Mouse (Mus musculus) small intestine, adult 2 months (tissue): Measurements from ENCODE around the gene Tril. TPM values are rescaled to one million over a fixed set of nuclear protein-coding genes. Genes with fewer than 3 reads are reported as not detected.
A peak's percentile ranks its signal among the peaks of the same experiment; 100 is the strongest.

Experiments used
- H3K27ac ChIP-seq: fragments of 200-500 bp; 2 replicates; pipeline ENCODE4 v1.5.1; 2012; ENCODE audit warnings: low read depth, low read length, control low read depth, inconsistent platforms; ENCODE audit not compliant: insufficient read depth
- H3K27me3 ChIP-seq: fragments of 200-500 bp; 2 replicates; pipeline ENCODE4 v1.6.1; 2012; ENCODE audit warnings: mild to moderate bottlenecking, moderate library complexity, low read length, inconsistent platforms; ENCODE audit not compliant: control insufficient read depth, insufficient read depth
- H3K36me3 ChIP-seq: fragments of 200-500 bp; 2 replicates; pipeline ENCODE4 v1.6.1; 2012; ENCODE audit warnings: mild to moderate bottlenecking, low read length, control low read depth, inconsistent platforms; ENCODE audit not compliant: control insufficient read depth, insufficient read depth
- H3K4me1 ChIP-seq: fragments of 200-500 bp; 2 replicates; pipeline ENCODE4 v1.6.1; 2012; ENCODE audit warnings: low read length, inconsistent platforms, mixed read lengths; ENCODE audit not compliant: control insufficient read depth, insufficient read depth, insufficient read length
- H3K4me3 ChIP-seq: fragments of 200-500 bp; 2 replicates; pipeline ENCODE4 v1.5.1; 2012; ENCODE audit warnings: low read depth, mild to moderate bottlenecking, control low read depth, inconsistent platforms, low read length, moderate library complexity
- CTCF ChIP-seq: fragments of 200-500 bp; IDR thresholded peaks from 2 replicates; pipeline ENCODE4 v1.5.1; 2012; ENCODE audit warnings: low read depth, mild to moderate bottlenecking, control low read depth, inconsistent platforms, low read length, moderate library complexity, mixed read lengths; ENCODE audit not compliant: insufficient replicate concordance, insufficient read length; ENCODE audit errors: extremely low read depth
- POLR2A ChIP-seq: fragments of 200-500 bp; IDR thresholded peaks from 2 replicates; pipeline ENCODE4 v1.6.1; 2012; ENCODE audit warnings: low read depth, mild to moderate bottlenecking, control low read depth, inconsistent platforms, low read length, moderate library complexity
- WGBS: fragments of 180-500 bp; shearing (Covaris S2); methylation state at CpG from one replicate; pipeline ENCODE4 v1.1.7; 2018; 5-methylcytosine and 5-hydroxymethylcytosine counted together
- polyA plus RNA-seq: library from polyadenylated mRNA; depleted of rRNA; stranded (reverse); fragments of >200 nt; gene quantifications from 2 replicates; pipeline ENCODE4 v1.2.3, GENCODE M21; 2012

The Tril gene
- polyA plus RNA-seq, 1 experiment: 8.2 TPM

DNA sequence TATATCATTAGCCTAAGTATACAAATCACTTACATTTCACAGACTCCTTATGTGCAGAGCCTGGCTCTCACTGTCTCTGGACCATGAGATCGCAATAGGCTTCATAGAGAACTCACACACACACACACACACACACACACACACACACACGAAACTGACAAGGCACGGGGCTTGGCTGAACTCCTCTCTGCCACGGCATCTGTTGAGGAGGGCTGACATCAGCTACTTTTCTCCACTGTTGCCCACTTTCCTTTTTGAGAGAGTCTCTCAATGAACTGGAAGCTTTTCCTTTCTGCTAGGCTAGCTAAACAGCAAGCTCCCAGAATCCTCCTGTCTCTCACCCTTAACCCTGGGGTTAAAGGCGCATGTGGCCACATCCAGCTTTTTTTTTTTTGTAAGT is 14.6 kb downstream of the Tril start:
- H3K4me1 ChIP-seq: peaks cover 2% of the 10 kb centered on the region
- H3K4me3 ChIP-seq: no peak overlapping the region
- TF ChIP-seq POLR2A (no peak), CTCF (no peak)
- no peaks in the 10 kb centered on the region for H3K36me3 ChIP-seq
- no peak overlapping the region for H3K27ac ChIP-seq
- H3K27me3 ChIP-seq: no peaks in the 10 kb centered on the region
- WGBS: 89% methylated on average over 5 of the region's 5 CpGs

DNA sequence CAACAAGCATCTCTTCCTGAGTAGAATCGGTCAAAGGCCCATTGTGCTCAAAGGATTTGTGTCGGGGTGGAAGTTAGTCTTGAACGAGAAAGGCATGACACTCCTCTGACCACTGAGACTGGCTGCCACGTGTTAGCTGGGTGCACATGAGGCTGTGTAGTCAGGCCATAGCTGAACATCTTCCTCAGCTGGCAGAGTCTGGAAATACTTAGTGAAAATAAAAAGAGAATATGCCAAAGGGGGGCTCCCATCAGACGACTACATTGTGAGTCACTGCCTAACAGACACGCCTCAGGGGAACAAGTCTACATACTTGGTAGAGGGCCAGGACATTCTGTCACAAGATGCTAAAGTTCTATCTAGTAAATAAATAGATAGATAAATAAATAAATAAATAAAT is 16.5 kb downstream of the Tril start:
- TF ChIP-seq CTCF (no peak), POLR2A (no peak)
- no peak overlapping the region for H3K27ac ChIP-seq
- H3K27me3 ChIP-seq: no peaks in the 10 kb centered on the region
- no peak overlapping the region for H3K4me3 ChIP-seq
- H3K36me3 ChIP-seq: no peaks in the 10 kb centered on the region
- H3K4me1 ChIP-seq: peaks cover 2% of the 10 kb centered on the region
- WGBS: 73% methylated on average over 6 of the region's 6 CpGs

DNA sequence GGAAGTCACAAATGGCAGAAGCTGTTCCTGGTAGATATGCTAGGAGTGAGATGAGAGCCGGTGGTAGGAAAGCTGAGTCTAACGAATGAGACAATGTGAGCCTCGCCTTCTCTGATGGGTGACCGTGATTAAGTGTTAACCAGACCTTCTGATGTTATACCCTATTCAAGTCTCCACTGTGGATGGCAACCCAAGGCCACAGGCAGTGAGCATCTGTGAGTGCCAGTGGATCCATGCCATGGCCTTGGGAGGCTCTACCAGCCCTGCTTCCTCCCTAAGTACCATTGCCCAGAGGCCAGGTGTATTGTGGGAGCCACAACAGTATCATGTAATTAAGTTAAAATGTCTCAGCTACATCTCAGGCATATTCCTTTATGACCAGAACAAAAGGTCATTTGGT is 17.1 kb downstream of the Tril start:
- TF ChIP-seq CTCF (no peak), POLR2A (no peak)
- H3K27me3 ChIP-seq: no peaks in the 10 kb centered on the region
- H3K36me3 ChIP-seq: no peaks in the 10 kb centered on the region
- H3K4me1 ChIP-seq: peaks cover 2% of the 10 kb centered on the region
- H3K27ac ChIP-seq: no peak overlapping the region
- 95% methylated on average over 4 of the region's 4 CpGs for WGBS
- H3K4me3 ChIP-seq: no peak overlapping the region

DNA sequence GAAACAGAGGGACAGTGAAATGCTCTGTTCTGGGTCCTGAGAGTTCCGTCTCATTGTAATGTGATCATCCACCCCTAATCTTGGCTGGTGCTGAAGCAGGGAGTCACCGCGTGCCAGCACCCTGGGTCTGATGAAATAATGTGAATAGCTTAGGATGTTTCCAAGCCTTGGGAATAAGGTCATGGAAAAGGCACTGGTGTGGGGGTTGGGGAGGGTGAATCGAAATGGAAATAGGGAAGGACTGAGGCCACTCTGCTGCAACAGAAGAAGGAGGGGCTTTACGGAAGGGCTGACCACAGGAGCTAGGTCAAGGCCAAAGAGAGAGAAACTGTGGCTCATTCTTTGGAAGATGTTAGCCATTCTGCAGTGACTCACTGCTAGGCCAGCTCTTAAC is 18.7 kb downstream of the Tril start:
- no peak overlapping the region for H3K27ac ChIP-seq
- H3K4me1 ChIP-seq: peaks cover 2% of the 10 kb centered on the region
- WGBS: 61% methylated on average over 5 of the region's 5 CpGs
- TF ChIP-seq CTCF: no peak
- TF ChIP-seq POLR2A: no peak
- no peaks in the 10 kb centered on the region for H3K27me3 ChIP-seq
- H3K4me3 ChIP-seq: no peak overlapping the region
- H3K36me3 ChIP-seq: no peaks in the 10 kb centered on the region

DNA sequence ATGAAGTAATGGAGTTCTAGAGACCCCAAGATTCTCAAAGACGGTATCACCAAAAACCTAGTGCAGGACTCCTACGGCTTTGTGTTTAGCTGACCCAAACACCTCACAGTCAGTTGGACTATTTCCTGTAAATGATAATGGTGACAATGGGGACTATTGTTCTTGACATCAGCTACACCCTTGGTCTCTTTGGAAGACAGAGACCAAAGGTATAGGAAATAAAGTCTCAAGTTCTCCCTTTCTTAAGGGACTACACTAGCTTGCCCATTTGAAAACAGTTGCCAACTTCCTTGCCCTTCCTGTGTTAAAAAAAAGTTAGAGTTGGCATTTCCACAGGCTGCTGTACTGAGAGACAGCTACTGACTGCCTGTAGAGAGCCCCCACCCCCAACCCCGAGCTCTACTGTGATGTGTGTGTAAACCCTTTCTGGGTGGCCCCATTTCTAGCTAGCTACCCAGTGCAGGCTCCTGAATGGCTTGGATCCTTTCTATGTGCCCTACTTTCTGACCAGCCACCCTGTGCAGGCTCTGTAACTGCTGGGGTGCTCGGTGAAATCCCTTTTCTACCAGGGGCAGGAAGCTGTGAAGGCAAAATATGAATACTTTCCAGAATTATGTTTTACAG is 19.2 kb downstream of the Tril start:
- TF ChIP-seq CTCF (no peak), POLR2A (no peak)
- H3K27ac ChIP-seq: no peak overlapping the region
- peaks cover 2% of the 10 kb centered on the region for H3K4me1 ChIP-seq
- no peaks in the 10 kb centered on the region for H3K27me3 ChIP-seq
- WGBS: 47% methylated on average over 4 of the region's 4 CpGs
- H3K36me3 ChIP-seq: no peaks in the 10 kb centered on the region
- no peak overlapping the region for H3K4me3 ChIP-seq

DNA sequence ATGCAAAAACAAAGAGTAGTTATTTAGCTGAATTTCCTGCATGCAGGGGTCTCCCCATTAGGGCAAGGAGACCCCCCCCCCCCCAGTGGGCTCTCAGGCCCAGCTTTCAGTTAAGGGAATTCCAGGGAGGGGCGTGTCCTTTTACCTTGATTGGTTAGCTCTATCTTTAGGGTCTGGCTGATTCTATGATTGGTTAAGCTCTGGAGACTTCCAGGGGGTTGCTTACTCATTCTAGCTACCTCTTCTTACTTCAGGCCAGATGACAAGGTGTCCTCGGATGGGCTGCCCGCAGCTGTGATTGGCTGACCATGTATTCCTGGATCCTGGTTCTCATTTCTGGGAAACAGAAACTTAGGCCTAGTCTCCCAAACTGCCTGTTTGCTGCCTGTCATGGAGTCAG is 21.8 kb downstream of the Tril start:
- Histone ChIP-seq H3K27me3 (no peaks in the 10 kb centered on the region), H3K27ac (no peak overlapping the region), H3K4me1 (peaks cover 2% of the 10 kb centered on the region), H3K36me3 (no peaks in the 10 kb centered on the region), H3K4me3 (no peak overlapping the region)
- TF ChIP-seq CTCF (no peak), POLR2A (no peak)
- 89% methylated on average over 3 of the region's 3 CpGs for WGBS

DNA sequence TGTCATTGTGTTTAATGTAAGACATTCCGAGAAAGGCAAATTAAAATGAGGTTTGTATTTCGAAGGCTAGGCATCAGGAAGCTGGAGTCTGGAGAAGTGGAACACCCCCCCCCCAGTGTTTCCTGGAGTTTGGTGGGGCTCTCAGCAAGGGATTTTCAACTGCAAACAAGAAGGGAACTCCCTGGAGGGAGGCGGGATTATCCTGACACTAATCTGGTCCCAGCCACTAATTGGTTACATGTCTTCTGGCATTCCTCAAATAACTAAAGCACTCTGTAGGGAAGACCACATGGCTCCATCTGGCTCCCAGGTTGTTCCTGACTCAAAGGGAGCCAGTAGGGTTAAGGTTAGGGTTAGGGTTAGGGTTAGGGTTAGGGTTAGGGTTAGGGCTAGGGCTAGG is 23.8 kb downstream of the Tril start:
- 67% methylated on average over 3 of the region's 3 CpGs for WGBS
- TF ChIP-seq POLR2A: no peak
- TF ChIP-seq CTCF: no peak
- no peaks in the 10 kb centered on the region for H3K4me1 ChIP-seq
- no peaks in the 10 kb centered on the region for H3K36me3 ChIP-seq
- H3K27ac ChIP-seq: no peak overlapping the region
- H3K27me3 ChIP-seq: no peaks in the 10 kb centered on the region
- H3K4me3 ChIP-seq: no peak overlapping the region

DNA sequence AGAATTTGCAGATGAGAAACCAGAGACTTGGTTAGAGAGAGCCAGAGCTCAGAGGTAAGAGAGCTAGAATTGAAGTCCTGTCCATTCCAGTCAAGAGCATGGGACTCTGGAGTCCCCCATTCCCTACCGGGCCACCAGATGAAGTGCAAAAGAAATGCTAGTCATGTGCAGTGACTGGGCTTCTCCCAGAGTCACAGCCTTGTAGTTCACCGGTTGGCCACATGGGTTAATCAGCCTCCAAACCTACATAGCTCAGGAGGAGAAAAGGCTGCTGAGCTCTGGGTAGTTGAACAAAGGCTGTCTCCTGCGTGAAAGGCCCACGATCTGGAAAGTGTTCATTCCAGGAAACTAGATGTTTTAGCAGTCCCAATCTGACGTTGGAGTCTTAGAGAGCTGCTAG is 24.8 kb downstream of the Tril start:
- Histone ChIP-seq H3K4me3 (no peak overlapping the region), H3K36me3 (no peaks in the 10 kb centered on the region), H3K27me3 (no peaks in the 10 kb centered on the region), H3K4me1 (no peaks in the 10 kb centered on the region), H3K27ac (no peak overlapping the region)
- TF ChIP-seq POLR2A: no peak
- TF ChIP-seq CTCF: 0 out of 2 replicates have a peak, but pooled peaks have one; percentile 38
- 23% methylated on average over 5 of the region's 5 CpGs for WGBS
